Mouse (Mus musculus): ENCODE measurements around the gene Cog5. TPM values are rescaled to one million over a fixed set of nuclear protein-coding genes. Genes with fewer than 3 reads are reported as not detected.
"Not testable (repeated sequence)": the region's sequence is repeated elsewhere in the genome, so short reads cannot be mapped to it uniquely, and the experiment has no call there.

Gene Cog5
- polyA plus RNA-seq (2016; fragmentation: Nextera tagmentation; extraction: Ambion mirVana): 12.7 and 13.3 TPM in 2 replicates

- peaks cover 4% of the 10 kb centered on the region; the same call in 1 of the 2 replicates for H3K36me3 ChIP-seq
- peak within 1 kb of the TSS; percentile 83 for H3K9ac ChIP-seq
- H3K27ac ChIP-seq: peak within 1 kb of the TSS; percentile 79
- no peaks in the 10 kb centered on the region for H3K27me3 ChIP-seq (replicated peaks)
- under 1% methylated on average over 47 of the region's 47 CpGs for WGBS (ENCODE audit: insufficient replicate concordance)
- H3K4me3 ChIP-seq: peak within 1 kb of the TSS; percentile 91
- peaks cover 10% of the 10 kb centered on the region for H3K4me1 ChIP-seq
- H3K4me2 ChIP-seq: peak within 1 kb of the TSS; percentile 79
- H3K9me3 ChIP-seq (replicated peaks): no peaks in the 10 kb centered on the region
- peak; percentile 94 for ATAC-seq
Measured at GRCm38 (mm10) chr12:31654197-31654964, at the start of gene Cog5, which contains the start of gene Dus4l. Cog5 (plus strand) TSS chr12:31654869. Dus4l (minus strand) TSS chr12:31654826.

- Histone ChIP-seq H3K36me3 (peaks cover 1% of the 10 kb centered on the region), H3K4me3 (no peak overlapping the region), H3K9ac (no peak overlapping the region), H3K9me3 (replicated peaks) (no peaks in the 10 kb centered on the region), H3K4me2 (no peak overlapping the region), H3K27ac (no peak overlapping the region), H3K27me3 (replicated peaks) (no peaks in the 10 kb centered on the region), H3K4me1 (0 out of 2 replicates have a peak, but pooled peaks cover 2% of the 10 kb centered on the region)
- ATAC-seq: no peak
- 78% methylated on average over 3 of the region's 3 CpGs for WGBS (ENCODE audit: insufficient replicate concordance)
Measured at GRCm38 (mm10) chr12:31604894-31605293, 49.8 kb upstream of the Cog5 start.

DNA sequence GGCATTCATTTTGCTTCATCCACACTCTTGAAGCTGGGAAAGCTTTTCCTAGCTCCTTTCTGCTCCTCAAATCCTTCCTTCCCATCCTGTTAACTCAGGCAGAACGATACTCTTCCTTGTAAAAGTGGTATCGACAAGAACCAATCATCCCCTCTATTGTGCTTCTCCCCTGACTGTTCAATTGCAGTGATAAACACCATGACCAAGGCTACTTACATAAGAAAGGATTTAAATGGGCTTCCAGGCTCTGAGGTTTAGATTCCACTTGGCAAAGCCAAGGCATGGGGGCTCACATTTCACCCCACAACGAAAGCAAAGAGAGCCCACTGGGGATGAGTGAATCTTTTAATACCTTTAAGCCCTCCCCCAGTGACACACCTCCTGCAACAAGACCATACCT lies 46.5 kb upstream of the Cog5 start:
- Histone ChIP-seq H3K4me3 (no peak overlapping the region), H3K4me2 (no peak overlapping the region), H3K36me3 (peaks cover 3% of the 10 kb centered on the region; the same call in 1 of the 2 replicates), H3K27ac (no peak overlapping the region), H3K4me1 (0 out of 2 replicates have a peak, but pooled peaks cover 2% of the 10 kb centered on the region), H3K9me3 (replicated peaks) (no peaks in the 10 kb centered on the region), H3K9ac (no peak overlapping the region), H3K27me3 (replicated peaks) (no peaks in the 10 kb centered on the region)
- ATAC-seq: no peak
- WGBS (ENCODE audit: insufficient replicate concordance): 47% methylated on average over 3 of the region's 3 CpGs

- H3K36me3 ChIP-seq: peaks cover 26% of the 10 kb centered on the region
- no peaks in the 10 kb centered on the region for H3K27me3 ChIP-seq (replicated peaks)
- no peak for ATAC-seq
- no peak overlapping the region for H3K9ac ChIP-seq
- WGBS (ENCODE audit: insufficient replicate concordance): 74% methylated on average over 4 of the region's 4 CpGs
- no peak overlapping the region for H3K27ac ChIP-seq
- H3K9me3 ChIP-seq (replicated peaks): no peaks in the 10 kb centered on the region
- H3K4me2 ChIP-seq: no peak overlapping the region
- no peaks in the 10 kb centered on the region for H3K4me1 ChIP-seq
- H3K4me3 ChIP-seq: no peak overlapping the region
Measured at GRCm38 (mm10) chr12:31613353-31613752, 41.3 kb upstream of the Cog5 start.

GRCm38 (mm10) chr12:31620106-31620505 lies 34.6 kb upstream of the Cog5 start:
- H3K4me1 ChIP-seq: no peaks in the 10 kb centered on the region
- H3K27ac ChIP-seq: no peak overlapping the region
- H3K27me3 ChIP-seq (replicated peaks): no peaks in the 10 kb centered on the region
- ATAC-seq: no peak
- no peak overlapping the region for H3K4me2 ChIP-seq
- H3K4me3 ChIP-seq: no peak overlapping the region
- no peak overlapping the region for H3K9ac ChIP-seq
- no peaks in the 10 kb centered on the region for H3K9me3 ChIP-seq (replicated peaks)
- 81% methylated on average over 8 of the region's 8 CpGs for WGBS (ENCODE audit: insufficient replicate concordance)
- peaks cover 46% of the 10 kb centered on the region for H3K36me3 ChIP-seq

DNA sequence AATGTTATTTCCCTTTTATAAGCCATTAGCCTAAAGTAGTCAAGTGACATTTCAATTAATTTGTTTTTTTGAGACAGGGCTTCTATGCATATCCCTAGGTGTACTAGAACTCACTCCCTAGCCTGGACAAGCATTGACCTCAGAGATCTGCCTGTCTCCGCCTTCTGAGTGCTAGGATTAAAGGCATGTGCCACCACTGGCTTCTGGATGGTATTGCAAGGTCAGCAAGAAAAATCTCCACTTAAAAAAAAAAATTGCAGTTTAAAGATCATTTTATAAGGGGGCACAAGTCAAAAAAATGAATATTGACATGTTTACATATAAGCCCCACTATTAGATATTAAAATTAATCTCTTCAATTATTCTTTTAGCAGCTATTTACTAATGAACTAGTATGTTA lies 29.7 kb upstream of the Cog5 start:
- no peak for ATAC-seq
- WGBS (ENCODE audit: insufficient replicate concordance): 81% methylated on average over 1 of the region's 1 CpGs

DNA sequence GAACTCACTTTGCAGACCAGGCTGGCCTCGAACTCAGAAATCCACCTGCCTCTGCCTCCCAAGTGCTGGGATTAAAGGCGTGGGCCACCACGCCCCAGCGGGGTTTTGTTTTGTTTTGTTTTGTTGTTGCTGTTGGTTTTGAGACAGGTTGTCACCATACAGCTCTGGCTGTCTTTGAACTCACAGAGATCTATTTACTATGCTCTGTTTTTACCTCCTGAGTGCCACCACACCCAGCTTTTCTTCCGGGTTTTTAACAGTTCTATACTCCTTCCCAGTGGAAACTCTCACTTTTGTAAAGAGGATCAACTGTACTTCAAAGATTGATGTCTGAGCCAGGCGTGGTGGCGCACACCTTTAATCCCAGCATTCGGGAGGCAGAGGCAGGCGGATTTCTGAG lies 26.3 kb upstream of the Cog5 start:
- WGBS (ENCODE audit: insufficient replicate concordance): 83% methylated on average over 9 of the region's 9 CpGs
- H3K9me3 ChIP-seq (replicated peaks); H3K9ac ChIP-seq; H3K27ac ChIP-seq; H3K4me1 ChIP-seq; H3K4me2 ChIP-seq; H3K4me3 ChIP-seq; ATAC-seq; H3K27me3 ChIP-seq (replicated peaks): not testable (repeated sequence)
- peaks cover 39% of the 10 kb centered on the region for H3K36me3 ChIP-seq

More for the DNA sequence above, 29.7 kb upstream of the Cog5 start:
- no peaks in the 10 kb centered on the region for H3K4me1 ChIP-seq
- H3K4me2 ChIP-seq: no peak overlapping the region
- H3K27me3 ChIP-seq (replicated peaks): no peaks in the 10 kb centered on the region
- peaks cover 56% of the 10 kb centered on the region for H3K36me3 ChIP-seq
- H3K27ac ChIP-seq: no peak overlapping the region
- H3K9me3 ChIP-seq (replicated peaks): no peaks in the 10 kb centered on the region
- no peak overlapping the region for H3K9ac ChIP-seq
- no peak overlapping the region for H3K4me3 ChIP-seq

GRCm38 (mm10) chr12:31633970-31634342 lies 20.7 kb upstream of the Cog5 start:
- Histone ChIP-seq H3K9me3 (replicated peaks) (no peaks in the 10 kb centered on the region), H3K4me3 (peak overlapping the region; percentile 76), H3K4me2 (peak overlapping the region; percentile 95), H3K27me3 (replicated peaks) (no peaks in the 10 kb centered on the region), H3K27ac (peak overlapping the region; percentile 75), H3K9ac (peak overlapping the region; percentile 85), H3K36me3 (0 out of 2 replicates have a peak, but pooled peaks cover 5% of the 10 kb centered on the region), H3K4me1 (peaks cover 19% of the 10 kb centered on the region)
- 2% methylated on average over 13 of the region's 13 CpGs for WGBS (ENCODE audit: insufficient replicate concordance)
- ATAC-seq: peak; percentile 69

GRCm38 (mm10) chr12:31634343-31635239 lies 20.1 kb upstream of the Cog5 start, which contains the start of gene Bcap29:
Bcap29 (minus strand) TSS chr12:31634658.
- H3K4me3 ChIP-seq: peak within 1 kb of the TSS; percentile 76
- peak within 1 kb of the TSS; percentile 75 for H3K27ac ChIP-seq
- H3K4me2 ChIP-seq: peak within 1 kb of the TSS; percentile 95
- no peaks in the 10 kb centered on the region for H3K9me3 ChIP-seq (replicated peaks)
- peaks cover 19% of the 10 kb centered on the region for H3K4me1 ChIP-seq
- 2% methylated on average over 66 of the region's 73 CpGs for WGBS (ENCODE audit: insufficient replicate concordance)
- 0 out of 2 replicates have a peak, but pooled peaks cover 5% of the 10 kb centered on the region for H3K36me3 ChIP-seq
- no peaks in the 10 kb centered on the region for H3K27me3 ChIP-seq (replicated peaks)
- peak; percentile 92 for ATAC-seq
- H3K9ac ChIP-seq: peak within 1 kb of the TSS; percentile 85

- Histone ChIP-seq H3K36me3 (0 out of 2 replicates have a peak, but pooled peaks cover 3% of the 10 kb centered on the region), H3K27me3 (replicated peaks) (no peaks in the 10 kb centered on the region), H3K9me3 (replicated peaks) (no peaks in the 10 kb centered on the region), H3K9ac (peak overlapping the region; percentile 85; the same call in 1 of the 2 replicates), H3K4me2 (peak overlapping the region; percentile 95), H3K27ac (no peak overlapping the region), H3K4me1 (peaks cover 19% of the 10 kb centered on the region), H3K4me3 (peak overlapping the region; percentile 76; the same call in 1 of the 2 replicates)
- ATAC-seq: no peak
- WGBS (ENCODE audit: insufficient replicate concordance): 79% methylated on average over 3 of the region's 3 CpGs
Measured at GRCm38 (mm10) chr12:31635240-31635607, 19.4 kb upstream of the Cog5 start.

DNA sequence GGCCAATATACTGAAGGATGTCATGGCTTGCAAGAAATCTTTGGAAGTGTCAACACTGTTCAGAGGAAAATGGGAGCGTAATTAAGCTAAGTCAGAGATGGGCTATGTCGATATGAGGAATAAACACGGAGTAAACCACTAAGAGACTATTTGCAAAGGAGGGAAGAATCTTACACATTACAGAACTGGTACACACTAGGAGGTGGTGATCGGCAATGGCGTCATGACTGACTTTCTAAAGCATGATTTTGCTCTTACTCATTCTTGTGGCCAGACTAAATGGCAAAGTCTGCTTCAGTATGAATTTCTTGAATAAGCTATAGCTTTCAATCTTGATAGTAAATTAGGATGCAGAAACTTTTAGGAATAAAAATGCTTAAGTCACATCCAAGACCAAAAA lies 1.1 kb upstream of the Cog5 start:
- H3K4me3 ChIP-seq: peak overlapping the region; percentile 91
- 52% methylated on average over 5 of the region's 5 CpGs for WGBS (ENCODE audit: insufficient replicate concordance)

More for the DNA sequence above, 1.1 kb upstream of the Cog5 start:
- no peak for ATAC-seq
- peaks cover 5% of the 10 kb centered on the region; the same call in 1 of the 2 replicates for H3K36me3 ChIP-seq
- H3K9me3 ChIP-seq (replicated peaks): no peaks in the 10 kb centered on the region
- H3K9ac ChIP-seq: peak overlapping the region; percentile 56
- H3K4me2 ChIP-seq: peak overlapping the region; percentile 79
- H3K4me1 ChIP-seq: peaks cover 10% of the 10 kb centered on the region
- no peaks in the 10 kb centered on the region for H3K27me3 ChIP-seq (replicated peaks)
- H3K27ac ChIP-seq: no peak overlapping the region

All from liver, embryonic 12.5 days (tissue).